Mouse (Mus musculus) kidney, adult 18-20 months (tissue): ENCODE measurements around the gene Aasdh.
A peak's percentile ranks its signal among the peaks of the same experiment; 100 is the strongest.

Source experiments
- DNase-seq: peaks from one replicate; pipeline ENCODE4 v3.0.0; 2021

Aasdh gene

DNA sequence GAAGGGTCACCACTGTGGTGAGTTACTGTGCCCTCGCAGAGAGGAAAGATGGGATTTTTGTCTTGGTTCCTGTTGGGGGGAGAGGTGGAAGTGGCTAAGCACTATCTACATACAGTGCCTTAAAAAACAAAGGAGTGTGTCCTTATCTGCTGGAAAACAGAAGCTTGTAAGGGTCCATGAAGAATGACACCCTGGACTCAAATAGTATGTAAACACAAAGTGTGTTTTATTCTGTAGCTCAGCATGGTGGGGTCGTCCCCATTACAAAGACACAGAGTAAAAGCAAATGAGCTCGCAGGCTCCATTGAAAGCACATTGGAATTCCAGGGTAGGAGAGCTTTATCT, 813 bp upstream of the Aasdh start:
- DNase-seq = no peak

DNA sequence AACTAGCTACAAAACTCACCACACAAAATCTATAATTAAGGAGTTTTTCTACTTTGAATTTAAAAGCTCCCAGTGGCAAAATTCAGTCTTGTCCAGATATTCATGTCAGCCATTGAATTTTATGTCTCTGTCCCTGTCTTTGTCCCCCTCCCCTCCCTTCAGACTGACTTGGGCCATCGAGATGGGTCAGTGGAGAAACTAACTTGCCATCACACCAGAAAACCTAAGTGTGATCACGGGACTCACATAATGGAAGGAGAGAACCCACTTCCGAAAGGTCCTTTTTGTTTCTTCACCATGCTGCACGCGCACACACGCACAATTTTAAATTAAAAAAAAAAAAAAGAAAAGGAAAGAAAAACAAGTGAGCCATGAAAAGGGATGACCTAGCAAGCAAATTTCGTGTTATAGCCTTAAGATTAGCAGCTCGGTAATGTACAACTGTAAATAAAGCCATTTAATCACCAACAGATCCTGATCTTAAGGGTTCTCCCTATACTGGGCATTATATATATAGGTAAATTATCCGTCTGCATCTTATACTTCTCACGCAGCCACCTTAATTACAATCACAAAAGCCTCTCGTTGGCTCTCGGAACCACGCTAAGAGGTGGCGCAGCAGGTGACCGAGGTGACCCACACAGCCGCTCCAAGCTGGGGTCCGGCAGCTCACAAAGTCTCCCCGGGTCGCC, 455 bp downstream of the Aasdh start:
- no peak for DNase-seq

DNA sequence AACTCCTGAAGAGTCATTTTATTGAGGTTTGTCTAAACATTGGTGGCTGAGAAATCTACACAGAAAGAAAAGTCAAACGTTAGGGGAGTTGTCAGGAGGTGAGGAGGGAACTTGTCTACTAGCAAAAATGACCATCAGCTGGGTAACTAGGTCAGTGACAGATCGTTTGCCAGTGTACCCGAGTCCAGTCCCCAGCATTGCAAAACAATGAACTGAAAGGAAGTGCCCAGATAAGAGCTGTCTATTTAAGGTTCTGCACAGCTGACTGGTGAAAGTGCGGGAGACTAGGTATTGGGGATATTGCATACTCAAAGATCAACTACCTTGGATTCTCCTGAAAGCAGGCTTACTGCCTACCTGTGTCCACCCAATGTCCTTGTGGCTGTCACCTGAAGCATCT, 3.2 kb downstream of the Aasdh start:
- DNase-seq = no peak

DNA sequence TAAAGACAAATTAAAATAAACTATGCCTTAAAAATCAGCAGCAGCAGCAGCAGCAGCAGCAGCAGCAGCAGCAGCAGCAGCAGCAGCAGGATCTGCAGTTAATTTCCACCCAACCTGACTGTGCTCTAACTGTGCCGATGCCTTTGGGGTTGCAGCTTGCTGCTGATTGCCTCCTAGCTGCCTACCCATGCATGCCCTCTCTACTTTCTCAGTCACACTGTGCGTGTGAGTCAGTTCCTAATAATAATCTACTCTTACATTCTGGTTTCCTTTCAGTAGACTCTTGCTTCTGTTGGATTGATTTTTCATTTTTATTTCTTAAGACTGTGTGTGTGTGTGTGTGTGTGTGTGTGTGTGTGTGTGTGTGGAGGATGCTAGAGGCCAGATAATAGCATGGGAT, 12.2 kb downstream of the Aasdh start:
- DNase-seq = no peak

DNA sequence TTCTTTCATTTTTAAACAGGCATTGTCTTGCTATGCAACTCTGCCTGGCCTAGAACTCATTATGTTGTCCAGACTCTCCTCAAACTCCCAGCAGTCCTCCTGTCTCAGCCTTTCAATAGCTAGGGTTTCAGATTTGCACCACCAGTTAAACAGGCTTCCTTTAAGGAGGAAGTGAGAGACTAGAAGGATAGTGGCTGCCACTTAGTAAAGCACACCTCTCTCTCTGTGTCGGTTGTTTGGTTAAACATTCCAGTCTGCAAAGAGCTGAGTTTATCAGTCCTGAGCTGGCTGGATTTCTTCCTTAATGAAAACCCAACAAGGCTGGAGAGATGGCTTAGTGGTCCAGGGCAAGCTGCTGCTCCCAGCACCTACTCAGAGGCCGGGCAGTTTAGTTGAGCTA, 12.7 kb downstream of the Aasdh start:
- no peak for DNase-seq

DNA sequence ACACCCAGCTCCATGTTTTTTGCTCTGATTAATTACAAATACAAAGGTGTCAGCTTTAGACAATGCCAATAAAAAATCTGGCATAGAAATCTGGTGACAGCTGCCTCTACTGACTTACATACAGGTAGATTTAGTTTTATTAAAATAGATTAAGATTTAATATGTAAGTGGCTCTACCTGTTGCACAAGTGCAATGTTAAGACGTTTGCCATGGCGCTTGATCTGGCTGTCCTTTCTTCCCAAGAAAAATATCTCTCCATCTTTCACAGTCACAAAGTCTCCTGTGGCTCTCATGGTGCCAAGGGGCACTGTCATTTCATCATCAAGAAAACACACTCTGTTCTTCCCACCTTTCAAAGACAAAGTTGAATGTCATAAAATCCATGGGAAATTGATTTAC, 18.3 kb downstream of the Aasdh start:
- DNase-seq = no peak

DNA sequence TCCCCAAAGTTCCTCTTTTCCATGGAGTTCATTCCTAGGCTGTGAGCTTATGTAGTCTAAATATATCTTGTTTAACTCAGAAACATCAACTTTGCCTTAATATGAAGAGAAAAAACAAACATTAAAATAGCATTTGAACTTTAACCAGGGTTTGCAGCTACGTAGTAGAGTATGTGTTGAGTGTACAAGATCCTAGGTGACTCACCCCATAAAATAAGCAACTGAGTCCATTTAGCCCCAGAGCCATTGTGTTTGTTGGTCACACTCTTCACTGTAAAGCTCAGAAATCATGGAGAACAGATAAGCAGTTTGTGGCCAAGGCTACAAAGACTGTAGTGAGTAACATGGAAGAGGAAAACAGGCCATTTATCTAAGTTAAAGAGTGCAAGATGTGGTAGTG, 21.2 kb downstream of the Aasdh start:
- DNase-seq = no peak

DNA sequence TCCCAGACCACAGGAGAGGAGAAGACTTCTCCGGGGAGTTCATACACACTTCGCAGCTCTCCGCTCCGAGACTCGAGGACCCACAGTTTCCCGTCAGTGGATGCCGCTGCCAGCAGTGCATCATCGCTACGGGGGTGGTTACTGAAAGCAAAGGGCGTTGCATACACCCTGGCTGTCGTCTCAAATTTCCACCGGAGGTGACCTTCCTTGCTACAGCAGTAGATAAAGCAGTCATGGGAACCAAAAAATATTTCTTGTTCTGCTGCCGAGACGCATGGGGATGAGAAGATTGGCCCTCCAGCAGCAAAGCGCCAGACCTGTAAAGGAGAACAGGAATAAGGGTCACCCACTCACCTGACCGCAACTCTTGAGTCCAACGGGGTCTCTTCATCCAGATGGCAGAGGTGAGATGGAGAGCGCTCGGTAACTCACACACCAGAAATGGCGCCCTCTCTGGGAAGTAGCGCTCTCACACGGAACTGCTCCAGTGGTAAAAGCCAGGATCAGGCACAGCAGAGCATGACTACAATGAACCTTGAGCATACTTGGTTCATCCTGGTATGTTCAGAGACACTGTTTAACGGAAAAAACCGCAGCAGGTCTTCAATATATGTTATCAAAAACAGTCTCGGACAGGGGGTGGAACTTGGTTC, 29.1 kb downstream of the Aasdh start:
- no peak for DNase-seq

DNA sequence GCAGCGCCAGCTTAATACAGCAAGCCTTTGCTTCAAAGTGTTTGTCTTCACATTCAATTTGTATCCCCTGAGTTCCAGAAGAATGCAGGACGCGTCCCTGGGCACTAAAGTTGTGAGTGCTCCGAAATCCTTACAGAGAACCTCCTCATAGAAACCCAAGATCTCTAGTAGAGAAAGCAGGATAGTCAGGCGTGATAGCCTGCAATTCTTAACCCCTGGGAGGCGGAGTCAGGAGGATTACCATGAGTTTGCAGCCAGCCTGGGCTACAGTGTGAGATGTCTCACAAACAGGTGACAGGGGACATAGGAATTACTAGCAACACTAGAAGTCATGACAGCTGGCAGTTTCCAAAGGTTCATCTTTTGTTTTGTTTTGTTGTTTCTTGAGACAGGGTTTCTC, 35.8 kb downstream of the Aasdh start:
- DNase-seq = no peak

DNA sequence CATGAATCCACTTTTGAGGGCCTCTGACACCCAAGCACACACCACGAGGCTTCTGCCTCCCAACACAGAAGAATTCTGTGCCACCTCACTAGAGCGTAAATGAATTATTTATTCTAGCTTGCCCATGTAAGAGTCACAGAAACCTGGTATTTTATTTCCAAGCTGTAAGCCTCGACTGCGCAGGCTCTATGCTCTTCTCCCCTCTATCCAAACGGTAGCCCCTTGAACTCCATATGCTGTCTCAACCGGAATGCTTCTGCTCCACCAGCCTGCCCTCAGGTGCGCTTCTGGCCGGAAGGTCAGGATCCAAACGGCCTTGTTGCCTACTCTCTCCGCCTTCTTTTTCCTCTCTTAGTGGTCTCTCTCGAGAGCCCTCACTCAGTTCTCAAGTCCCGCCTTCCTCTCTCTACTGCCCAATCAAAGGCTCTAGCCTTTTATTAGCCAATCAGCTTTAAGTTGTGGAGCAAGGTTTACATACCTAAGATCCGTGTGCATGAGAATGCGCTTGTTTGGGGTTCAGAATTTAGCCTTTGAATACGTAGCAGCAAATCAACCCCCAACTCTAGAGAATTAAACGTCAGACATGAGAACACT, 36.5 kb downstream of the Aasdh start:
- DNase-seq = peak; percentile 16

DNA sequence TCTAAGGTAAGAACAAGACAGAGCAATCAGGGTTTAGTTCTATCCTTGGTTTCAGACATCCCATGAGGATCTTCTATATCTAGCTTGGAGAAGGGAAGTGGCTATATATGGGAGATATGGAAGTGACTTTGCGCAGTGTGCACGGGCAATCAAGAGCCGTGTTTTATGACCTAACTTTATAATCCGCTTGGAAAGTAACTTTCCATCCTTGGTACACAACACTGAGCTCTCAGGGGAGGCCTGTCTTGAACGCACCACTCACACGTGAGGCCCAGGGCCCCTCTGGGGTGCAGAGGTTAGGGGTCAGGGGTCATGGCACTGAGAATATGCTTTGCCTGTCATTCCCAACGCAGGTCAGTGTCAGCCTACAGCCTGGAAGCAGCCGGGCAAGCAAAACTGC, 38.5 kb downstream of the Aasdh start:
- DNase-seq = no peak

DNA sequence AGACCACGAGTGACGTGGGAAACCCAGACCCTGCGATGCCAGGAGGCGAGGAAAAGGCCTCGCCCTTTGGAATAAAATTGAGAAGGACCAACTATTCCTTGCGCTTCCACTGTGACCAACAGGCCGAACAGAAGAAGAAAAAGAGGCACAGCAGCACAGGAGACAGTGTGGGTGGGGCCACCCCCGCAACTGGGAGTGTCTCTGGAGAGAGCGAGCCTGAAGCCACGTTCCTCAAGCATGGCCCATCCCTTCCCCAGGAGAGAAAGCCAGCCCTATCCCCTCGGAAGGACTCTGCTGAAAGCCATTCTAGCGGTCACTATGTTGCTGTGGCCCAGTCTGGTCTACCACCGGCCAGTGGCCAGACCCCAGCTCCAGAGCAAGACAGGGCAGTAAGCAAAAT, 46.9 kb downstream of the Aasdh start:
- DNase-seq = no peak

DNA sequence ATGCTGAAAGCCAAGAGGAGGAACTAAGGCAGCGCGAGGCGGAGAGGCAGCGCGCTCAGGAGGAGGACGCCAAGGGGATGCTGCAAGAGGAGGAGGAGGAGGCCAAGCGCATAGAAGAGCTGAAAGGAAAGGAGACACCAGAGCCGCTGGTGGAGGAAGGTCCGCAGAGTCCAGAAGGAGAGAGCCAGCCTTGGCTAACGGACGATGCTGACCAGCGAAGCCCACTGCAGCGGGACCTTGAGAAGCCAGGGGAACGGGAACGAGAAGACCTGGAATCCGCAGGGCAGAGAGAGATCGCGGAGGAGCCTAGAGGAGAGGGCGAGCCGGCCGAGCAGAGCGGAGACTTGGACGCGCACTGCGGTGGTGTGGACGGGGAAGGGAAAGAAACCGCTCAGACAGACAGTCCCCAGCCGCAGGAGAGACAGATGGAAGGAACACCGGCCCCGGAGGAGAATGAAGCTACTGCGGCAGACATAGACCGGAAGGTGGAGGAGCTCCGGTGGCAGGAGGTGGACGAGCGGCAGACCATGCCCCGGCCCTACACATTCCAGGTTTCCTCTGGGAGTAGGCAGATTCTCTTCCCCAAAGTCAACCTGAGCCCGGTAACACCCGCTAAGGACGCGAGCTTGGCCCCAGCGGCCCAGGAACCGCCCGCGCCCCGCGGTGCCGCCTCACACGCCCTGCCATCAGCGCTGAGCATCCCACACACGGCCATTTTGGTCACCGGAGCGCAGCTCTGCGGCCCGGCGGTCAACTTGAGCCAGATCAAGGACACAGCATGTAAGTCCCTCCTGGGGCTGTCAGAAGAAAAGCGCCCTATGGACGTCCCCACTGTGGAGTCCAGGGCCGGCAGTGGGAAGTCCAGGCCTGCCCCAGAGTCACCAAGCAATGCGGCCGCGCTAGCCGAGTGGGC, 48.0 kb downstream of the Aasdh start:
- no peak for DNase-seq

DNA sequence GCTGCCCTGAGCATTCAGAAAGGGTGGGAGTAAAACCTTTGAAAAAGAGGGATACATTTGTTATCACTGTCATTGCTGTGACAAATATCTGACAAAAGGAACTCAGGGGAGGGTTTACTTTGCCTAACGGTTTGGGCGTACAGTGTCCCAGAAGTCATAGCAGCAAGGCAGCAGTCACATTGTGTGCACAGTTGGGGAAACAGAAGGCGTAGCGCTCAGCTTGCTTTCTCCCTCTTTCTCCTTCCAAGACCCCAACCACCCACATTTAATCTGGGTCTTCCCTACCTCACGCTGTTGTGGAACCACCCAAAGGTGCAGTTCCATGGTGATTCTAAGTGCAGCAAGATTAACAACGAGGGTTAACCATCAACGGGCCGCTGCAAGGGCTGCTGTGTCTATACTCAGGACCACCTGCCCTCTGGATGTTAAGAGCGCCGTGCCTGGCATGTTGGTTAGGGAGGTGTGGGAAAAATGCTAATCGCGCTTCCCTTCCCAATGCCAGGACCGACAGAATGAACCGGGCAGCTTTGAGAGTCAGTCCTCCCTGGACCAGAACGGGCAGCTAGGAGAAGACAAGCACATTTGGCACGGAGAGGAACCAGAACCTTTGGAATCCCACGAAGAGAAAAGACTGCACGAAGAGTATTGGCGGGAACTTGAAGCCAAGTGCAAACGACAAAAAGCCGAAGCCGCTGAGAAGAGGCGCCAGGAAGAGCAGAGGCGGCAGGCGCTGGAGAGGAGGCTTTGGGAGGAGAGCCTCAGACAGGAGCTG, 49.3 kb downstream of the Aasdh start:
- no peak for DNase-seq

DNA sequence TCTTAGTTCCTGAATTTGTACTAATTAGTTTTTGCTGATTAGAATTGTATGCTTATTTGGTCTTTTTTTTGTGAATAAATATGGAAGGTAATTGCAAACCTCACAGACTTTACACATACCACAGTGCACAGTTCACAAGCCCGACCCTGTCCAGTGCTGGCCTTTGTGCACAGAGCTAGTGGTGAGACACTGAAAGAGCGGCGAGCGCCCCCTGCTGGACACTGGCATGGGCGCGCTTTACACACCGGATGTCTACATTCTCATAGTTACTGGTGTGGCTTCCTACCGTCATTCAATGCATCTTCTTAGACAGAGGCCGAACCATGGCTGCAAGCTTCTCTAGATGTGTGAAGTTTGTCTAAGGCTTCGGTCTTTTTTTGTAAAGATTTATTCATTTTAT, 51.8 kb downstream of the Aasdh start:
- peak; percentile 80 for DNase-seq

DNA sequence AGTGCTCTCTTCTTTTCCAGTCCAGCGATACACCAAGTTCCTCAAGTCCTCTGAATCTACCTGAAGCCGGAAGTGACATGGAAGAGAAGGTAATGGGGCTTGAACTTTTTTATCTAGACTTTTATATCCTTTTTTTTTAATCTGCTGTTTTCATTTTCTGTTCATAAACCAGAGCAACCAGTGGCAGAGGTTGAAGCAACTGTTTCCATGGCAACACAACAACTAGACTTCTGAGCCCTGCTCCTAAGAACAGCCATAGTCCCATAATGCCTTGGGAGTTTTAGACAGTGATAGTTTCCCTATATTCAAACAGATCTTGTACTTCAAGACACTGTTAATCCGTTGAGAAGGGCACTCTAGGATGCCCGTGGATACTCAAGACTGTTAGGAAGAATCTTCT, 54.0 kb downstream of the Aasdh start:
- DNase-seq = no peak

DNA sequence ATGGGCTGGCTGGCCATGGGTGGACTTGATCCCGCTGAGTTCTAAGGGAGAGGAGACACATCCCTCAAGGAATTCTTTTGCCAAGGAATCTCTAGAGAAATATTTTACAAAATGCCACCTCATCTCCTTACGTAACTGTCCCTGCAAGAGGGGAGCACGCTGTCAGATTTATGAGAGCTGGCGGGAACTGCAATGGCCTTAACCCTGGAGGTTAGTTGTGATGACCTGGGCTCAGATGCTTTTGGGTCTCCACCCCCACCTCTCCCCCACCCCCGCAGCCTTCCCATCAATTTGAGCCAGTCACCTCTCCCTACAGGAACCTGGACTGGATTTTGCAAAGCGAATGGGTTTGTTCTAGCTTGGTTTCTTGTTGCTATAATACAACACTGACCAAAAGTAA, 58.2 kb downstream of the Aasdh start:
- DNase-seq = no peak

DNA sequence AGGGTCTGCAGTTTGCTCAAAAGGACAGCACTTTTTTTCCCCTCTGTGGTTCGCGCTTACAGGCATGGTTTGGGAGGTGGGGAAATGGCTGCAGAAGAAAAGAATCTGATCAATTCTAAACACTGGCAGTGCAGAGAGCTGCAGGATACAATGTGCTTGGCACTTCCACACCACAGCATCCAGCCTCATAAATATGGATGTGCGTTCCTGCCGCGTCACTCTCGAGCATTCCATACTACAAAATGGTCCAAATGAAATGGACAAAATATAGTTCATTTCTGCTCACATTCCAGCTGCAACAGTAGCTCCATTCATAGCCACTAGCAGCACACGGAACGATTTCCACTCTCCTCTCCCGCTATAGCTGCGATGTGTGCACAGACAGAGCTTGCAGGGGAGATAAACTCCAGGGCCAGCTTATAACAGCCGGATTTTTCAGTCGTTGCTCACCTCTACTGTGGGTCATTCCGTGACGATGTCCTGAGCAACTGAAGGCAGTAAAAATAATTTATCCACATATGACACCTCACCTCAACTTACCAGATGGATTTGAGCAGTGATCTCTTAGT, 60.6 kb downstream of the Aasdh start:
- DNase-seq = no peak

DNA sequence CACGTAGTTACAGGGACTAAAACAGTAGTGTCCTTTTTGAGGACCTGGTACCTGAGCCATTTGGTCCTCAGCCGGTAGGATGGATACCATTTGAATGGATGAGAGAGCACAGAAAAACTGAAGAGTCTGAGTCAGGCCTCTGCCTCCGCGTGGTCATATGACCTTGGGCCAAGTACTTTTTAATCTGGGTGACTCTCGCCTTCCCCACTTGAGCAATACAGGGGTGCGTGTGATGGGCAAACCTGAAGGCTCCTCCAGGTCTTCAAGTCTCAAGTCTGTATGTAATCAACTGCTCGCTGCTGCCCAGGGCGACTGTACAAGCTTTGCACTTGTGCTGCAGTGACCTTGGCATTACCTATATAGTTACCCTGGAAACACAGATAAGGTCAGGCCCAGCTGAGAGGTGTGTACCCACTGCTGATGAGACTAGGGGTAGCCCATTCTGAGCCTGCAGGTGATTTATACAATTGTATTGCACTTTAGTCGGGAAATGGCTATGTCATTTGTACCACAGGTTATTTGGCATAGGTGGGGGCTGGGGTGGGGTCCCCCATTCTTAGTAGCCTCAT, 61.4 kb downstream of the Aasdh start:
- DNase-seq = no peak

DNA sequence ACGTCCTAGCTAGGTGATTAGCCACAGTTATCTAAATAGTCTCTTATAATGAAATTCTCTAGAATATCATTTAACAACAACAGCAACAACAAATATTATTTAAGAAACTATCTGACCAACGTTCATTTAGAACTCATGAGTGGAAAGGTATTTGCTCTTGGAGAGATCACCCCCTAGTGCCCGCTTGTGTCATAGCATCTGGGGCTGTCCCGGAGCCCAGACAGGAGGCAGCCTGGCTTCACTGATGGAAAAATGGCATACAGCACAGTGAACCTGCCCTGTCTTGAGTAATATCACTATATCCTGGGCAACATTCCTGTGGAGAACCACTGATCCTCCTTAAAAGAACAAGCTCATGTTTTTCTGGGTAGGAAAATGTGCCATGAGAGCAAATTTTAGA, 61.9 kb downstream of the Aasdh start:
- peak; percentile 71 for DNase-seq

DNA sequence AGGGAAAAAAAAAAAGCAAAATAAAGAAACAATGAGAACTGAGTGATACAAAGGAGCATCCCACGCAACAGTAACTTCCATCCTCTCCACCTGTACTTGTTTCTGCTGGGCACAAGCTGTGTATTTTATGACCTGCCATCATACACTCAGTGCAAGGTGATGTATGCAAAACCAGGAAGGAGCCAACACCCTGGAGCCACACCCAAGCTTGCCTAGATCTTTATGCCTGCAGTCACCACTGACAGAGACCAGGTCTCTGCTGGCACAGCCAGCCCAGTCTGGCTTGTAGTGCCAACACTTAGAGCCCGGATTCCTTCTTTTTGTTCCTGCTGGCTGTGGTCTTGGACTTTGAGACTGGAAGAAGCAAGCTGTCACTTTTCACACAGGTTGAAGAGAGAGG, 63.5 kb downstream of the Aasdh start:
- DNase-seq = no peak

DNA sequence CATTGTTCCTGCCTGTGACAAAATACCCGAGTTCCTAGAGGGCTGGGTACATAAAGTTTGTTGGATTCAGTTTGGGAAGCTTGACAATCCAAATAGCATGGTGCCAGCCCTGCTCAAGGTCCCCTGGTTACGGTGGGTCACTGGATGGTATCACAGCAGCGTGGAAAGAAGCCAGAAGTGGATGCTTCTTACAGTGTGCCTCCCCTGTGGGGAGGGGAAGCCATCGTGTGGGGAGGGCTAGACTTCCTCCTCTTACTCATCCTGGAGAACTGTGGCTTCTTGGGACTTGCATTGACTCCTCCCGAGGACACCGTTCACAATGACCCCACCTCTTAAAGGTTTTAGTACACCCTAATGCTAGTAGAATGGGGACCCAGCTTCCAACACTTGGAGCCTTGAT, 65.5 kb downstream of the Aasdh start:
- no peak for DNase-seq
